Mouse (Mus musculus) heart, postnatal 25 days (tissue): ENCODE measurements around the gene Gm48551. TPM values are rescaled to one million over a fixed set of nuclear protein-coding genes. Genes with fewer than 3 reads are reported as not detected.

Experiments used
- DNase-seq: peaks from one replicate; pipeline ENCODE4 v3.0.0; 2022; ENCODE audit warnings: low spot score
- intact Hi-C: fragments of 180-260 bp; cut with DNase I; formaldehyde crosslinking; loops from one replicate; pipeline ENCODE4 v1.15.1; 2025
- total RNA-seq, 2 experiments: library from RNA; stranded (reverse); gene quantifications; 2 replicates each; pipeline ENCODE4 v1.2.3; 2021

Gene Gm48551
- total RNA-seq, 2 experiments from 2014 or later, result 0.61 to 0.78 TPM

GRCm38 (mm10) chr10:81401205-81401520 is 16.9 kb downstream of the Gm48551 start:
- no peak for DNase-seq
- intact Hi-C loops, result no loop called here

- DNase-seq, result peak; percentile 80
- intact Hi-C loops, result no loop called here
Observed at GRCm38 (mm10) chr10:81401521-81402226, 17.4 kb downstream of the Gm48551 start.

GRCm38 (mm10) chr10:81402227-81402765 is 18.0 kb downstream of the Gm48551 start:
- DNase-seq, result no peak
- intact Hi-C loops, result no loop called here

DNA sequence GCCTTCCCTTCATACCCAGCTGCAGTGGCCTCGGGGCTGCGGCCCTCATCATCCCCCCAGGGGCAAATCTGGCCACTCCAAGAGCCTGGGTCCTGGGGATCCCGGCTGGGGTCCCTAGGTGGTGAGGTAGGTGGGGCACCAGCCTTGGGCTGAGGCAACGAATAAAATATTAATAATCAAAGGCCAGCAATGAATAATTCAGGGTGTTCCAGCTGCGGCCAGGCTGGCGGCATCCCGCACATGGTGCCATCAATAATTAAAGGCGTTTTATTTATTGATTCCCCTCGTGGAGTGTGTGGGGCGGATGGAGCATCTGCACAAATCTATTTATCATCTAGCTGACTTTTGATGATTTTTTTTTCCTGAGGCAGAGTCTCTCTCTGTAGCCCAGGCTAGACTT is 19.2 kb downstream of the Gm48551 start:
- intact Hi-C loops, result no loop called here
- DNase-seq, result no peak

DNA sequence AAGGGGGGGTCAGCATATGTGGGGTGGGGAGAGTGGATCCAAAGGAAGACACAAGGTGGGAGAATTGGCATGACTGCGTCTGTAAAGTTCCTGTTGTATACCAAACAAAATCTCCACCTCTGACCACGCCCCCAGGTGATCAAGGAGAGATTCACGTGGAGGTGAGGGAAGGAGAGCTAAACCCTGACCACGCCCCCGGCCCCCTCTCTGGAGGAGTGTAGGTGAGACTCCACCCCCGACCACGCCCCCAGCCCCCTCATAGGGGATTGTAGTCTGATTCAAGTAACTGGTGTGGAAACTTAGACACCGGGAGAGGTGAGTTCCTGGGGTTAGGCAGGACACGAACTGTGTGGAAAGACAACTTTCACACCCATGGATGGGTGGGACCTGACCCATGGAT is 19.8 kb downstream of the Gm48551 start:
- DNase-seq, result no peak
- intact Hi-C loops, result loop anchor here (2.0 kb wide), 1 partner anchor 75 kb away; the partner anchor contains the start of gene Tbxa2r

DNA sequence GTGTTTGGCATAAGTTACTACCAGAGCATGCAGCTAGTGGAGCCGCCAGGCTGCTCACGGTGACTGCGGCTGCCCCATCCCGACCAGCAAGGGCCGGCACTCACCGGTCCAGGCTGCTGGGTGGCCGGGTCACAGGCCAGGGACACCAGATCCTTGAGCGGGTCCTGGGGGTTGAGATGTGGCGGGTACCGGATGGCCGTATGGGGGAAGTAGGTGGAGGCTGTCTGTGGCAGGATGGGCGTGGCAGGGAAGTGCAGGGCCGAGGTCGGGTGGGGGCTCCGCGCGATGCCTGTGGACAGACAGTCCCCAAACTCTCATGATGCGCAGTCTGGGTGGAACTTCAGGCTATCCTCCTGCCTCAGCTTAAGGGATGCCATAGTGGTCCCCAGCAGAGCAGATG is 20.5 kb downstream of the Gm48551 start:
- DNase-seq, result no peak
- intact Hi-C loops, result loop anchor here (2.0 to 5.0 kb wide), 2 partner anchors 76 to 138 kb away; partner anchors contain the start of gene Tbxa2r

DNA sequence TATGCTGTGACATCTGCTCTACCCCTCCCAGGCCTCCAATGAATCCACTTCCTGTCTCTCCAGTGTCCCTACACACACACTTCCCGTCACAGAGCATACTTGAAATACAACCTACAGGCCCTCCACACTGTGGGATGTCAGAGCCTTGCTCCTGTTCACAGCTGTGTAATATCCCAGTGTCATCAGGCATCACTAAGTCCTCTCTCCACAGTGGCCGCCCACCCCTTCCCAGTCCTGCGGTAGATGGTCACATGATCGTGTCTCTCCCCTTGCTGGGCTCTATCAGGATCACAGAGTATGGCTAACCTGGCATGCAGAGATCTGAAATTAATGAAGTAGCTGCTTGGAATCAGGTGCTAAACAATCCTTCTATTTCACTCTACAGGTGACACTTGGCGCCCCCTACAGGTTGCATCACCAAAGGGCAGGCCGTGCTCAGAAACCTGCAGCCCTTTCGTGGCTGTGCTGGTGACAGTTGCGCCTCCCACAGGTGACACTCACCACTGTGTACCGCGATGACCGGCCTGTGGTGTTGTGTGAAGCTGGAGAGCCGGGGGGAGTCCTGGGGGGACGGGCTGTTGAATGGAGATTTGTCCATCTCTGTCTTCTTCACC is 21.4 kb downstream of the Gm48551 start:
- no peak for DNase-seq
- intact Hi-C loops, result loop anchor here (2.0 to 5.0 kb wide), 2 partner anchors 77 to 137 kb away; partner anchors contain the start of gene Tbxa2r

DNA sequence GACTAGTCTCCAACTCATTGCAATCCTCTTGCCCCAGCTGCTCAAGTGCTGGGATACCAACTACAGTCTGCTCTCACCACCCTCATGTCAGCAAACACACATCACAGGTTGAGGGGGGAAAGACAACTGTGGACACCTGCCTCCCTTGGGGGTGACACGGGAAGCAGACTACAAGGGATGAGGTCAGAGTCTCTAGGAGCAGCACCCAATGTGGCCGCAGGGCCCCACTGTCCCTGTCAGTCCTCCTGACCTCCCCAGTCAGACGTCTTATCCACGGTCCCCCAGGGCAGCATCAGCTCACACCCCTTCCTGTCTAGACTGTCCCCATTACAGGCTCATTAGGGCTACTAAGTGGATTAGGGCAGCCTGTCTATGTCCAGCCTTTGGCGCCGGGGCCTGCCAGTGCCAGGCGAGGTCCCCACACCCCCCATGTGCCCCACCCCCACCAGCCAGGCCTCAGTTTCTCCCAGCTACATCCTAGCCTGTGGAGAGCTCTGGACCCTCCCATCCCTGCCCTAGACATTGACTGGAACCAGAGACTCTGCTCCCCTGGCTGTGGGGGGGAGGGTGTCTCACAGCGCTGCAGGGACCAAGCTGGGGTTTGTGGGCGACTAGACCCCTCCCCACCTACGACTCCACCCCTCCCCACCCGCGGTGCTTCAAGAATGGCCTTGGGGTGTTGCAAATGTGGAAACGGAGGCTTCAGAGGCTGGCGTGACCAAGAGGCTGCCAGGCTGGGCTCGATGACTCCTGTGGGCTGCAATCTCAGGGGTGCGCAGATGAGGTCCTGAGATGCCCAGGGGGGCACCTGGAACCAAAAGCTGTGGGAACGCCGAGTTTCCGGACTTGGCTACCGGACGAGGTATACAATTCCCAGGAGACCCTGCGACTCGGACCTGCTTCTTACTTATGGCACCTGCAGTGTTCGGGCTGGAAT is 22.5 kb downstream of the Gm48551 start:
- intact Hi-C loops, result loop anchor here (5.0 kb wide), 1 partner anchor 136 kb away; no protein-coding TSS in a partner anchor
- no peak for DNase-seq

DNA sequence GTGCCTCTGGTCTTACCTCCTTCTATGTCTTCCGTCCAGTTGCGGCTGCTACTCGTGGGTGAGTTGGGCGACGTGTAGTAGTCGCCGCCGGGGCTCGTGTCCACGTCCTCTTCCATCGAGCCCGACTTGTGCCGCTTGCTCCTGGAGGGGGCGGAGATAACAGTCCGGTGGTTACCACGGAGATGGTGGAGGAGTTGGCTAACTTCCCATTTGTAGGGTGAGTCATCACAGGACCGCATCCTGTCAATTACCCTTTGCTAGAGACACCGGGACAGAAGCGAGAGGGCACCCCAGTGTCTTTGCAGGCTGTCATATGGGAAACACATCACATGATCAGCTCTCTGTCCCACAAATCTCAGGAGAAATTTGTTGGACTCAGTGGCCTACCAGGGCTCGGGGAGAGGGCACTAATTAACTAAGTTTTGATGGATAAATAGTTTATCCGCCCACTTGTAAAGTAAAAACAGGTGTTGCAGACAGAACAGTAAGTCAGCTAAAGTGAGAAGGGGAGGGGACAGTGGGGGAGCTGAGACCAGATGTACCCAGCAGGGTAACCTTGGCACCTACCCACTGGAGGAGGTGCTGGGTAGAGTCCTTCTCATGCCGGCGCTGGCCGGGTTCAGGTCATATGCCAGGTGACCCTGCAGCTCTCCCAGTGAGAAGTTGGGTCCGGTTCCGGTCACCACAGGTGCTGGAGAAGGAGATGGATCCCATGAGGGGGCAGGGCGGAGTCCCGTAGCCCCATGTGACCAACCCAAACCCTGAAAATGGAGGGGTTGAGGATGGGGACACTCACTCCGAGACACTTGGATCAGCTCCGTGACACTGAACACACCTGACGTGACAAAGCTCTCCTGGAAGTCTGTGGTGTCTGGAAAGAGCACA is 23.5 kb downstream of the Gm48551 start:
- intact Hi-C loops, result loop anchor here (5.0 kb wide), 1 partner anchor 135 kb away; no protein-coding TSS in a partner anchor
- DNase-seq, result peak; percentile 83

DNA sequence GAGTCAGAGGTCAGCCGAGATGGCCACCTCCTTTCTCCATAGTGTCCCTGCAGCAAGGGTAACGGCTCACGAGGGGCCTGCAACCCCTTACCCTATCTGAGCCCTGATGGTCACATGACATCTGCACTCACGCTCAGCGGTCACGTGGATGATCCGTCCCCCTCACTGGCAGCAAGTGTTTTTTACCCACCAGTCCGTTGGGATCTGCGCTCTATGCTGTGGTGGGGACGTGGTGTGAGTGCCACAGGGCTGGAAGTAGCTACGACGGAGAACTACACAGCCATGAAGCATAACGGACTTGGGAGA is 24.1 kb downstream of the Gm48551 start:
- DNase-seq, result no peak
- intact Hi-C loops, result loop anchor here (5.0 kb wide), 1 partner anchor 134 kb away; no protein-coding TSS in a partner anchor

GRCm38 (mm10) chr10:81408871-81409291 is 24.6 kb downstream of the Gm48551 start:
- intact Hi-C loops, result loop anchor here (5.0 kb wide), 1 partner anchor 133 kb away; no protein-coding TSS in a partner anchor
- DNase-seq, result peak; percentile 88

GRCm38 (mm10) chr10:81409330-81409729 is 25.1 kb downstream of the Gm48551 start:
- DNase-seq, result no peak
- intact Hi-C loops, result loop anchor here (5.0 kb wide), 1 partner anchor 133 kb away; no protein-coding TSS in a partner anchor

- intact Hi-C loops, result no loop called here
- DNase-seq, result no peak
Observed at GRCm38 (mm10) chr10:81410350-81410749, 26.1 kb downstream of the Gm48551 start.

DNA sequence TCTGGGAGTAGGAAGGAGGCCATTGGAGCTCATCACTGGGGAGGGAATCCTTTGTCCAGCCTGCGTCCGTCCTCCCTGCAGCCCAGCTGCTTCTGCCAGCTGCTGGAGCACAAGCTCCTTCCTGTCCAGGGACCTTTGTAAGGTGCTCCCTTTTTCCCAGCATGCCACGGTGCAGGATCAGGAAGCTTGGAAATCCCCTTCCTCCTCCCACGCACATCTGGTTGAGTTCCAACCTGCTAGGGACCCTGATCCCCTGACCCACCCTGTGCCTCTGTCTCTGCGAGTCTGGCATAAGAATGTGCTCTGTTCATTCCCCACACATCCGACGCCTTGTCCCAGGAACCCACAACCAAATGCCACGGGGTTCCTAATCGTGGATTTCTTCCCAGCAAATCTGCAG is 26.7 kb downstream of the Gm48551 start:
- intact Hi-C loops, result no loop called here
- no peak for DNase-seq

- intact Hi-C loops, result loop anchor here (1.0 kb wide), 1 partner anchor 19 kb away; no protein-coding TSS in a partner anchor
- peak; percentile 96 for DNase-seq
Observed at GRCm38 (mm10) chr10:81411471-81412400, 27.5 kb downstream of the Gm48551 start.

GRCm38 (mm10) chr10:81412586-81413309 is 28.5 kb downstream of the Gm48551 start:
- intact Hi-C loops, result loop anchor here (1.0 kb wide), 1 partner anchor 18 kb away; no protein-coding TSS in a partner anchor
- no peak for DNase-seq
